Mouse (Mus musculus) lung, postnatal 0 days (tissue): ENCODE measurements around the gene Vdac1. TPM values are rescaled to one million over a fixed set of nuclear protein-coding genes. Genes with fewer than 3 reads are reported as not detected.

Source experiments
- ATAC-seq: fragments of 200-750 bp; cut with Nextera tagmentation; 2 replicates; pipeline ENCODE4 v1.8.0; 2017; ENCODE audit warnings: moderate library complexity
- DNase-seq: peaks from one replicate; pipeline ENCODE4 v3.0.0-alpha.2; 2016; ENCODE audit warnings: low spot score
- H3K27ac ChIP-seq: fragments of 300-500 bp; sonication (generic); 2 replicates; pipeline ENCODE4 v1.5.1; 2014; ENCODE audit warnings: antibody characterized with exemption, mild to moderate bottlenecking, low read length, mixed read lengths
- H3K27me3 ChIP-seq: fragments of 300-500 bp; sonication (generic); replicated peaks from 2 replicates; pipeline ENCODE4 v1.6.1; 2014; ENCODE audit warnings: low read length, mixed read lengths; ENCODE audit not compliant: insufficient read depth
- H3K36me3 ChIP-seq: fragments of 300-500 bp; sonication (generic); 2 replicates; pipeline ENCODE4 v1.6.1; 2014; ENCODE audit warnings: low read length, mixed read lengths; ENCODE audit not compliant: insufficient read depth
- H3K4me1 ChIP-seq: fragments of 300-500 bp; sonication (generic); 2 replicates; pipeline ENCODE4 v1.6.1; 2014; ENCODE audit warnings: antibody characterized with exemption, low read depth, low read length, mixed read lengths; ENCODE audit not compliant: insufficient read depth
- H3K4me2 ChIP-seq: fragments of 300-500 bp; sonication (generic); replicated peaks from 2 replicates; pipeline ENCODE4 v1.6.1; 2014; ENCODE audit warnings: low read depth, mild to moderate bottlenecking, low read length, moderate library complexity, mixed read lengths
- H3K4me3 ChIP-seq: fragments of 300-500 bp; sonication (generic); 2 replicates; pipeline ENCODE4 v1.5.1; 2014; ENCODE audit warnings: low read depth, low read length
- H3K9ac ChIP-seq: fragments of 300-500 bp; sonication (generic); replicated peaks from 2 replicates; pipeline ENCODE4 v1.6.1; 2014; ENCODE audit warnings: low read depth, mild to moderate bottlenecking
- H3K9me3 ChIP-seq: fragments of 300-500 bp; sonication (generic); 2 replicates; pipeline ENCODE4 v1.6.1; 2016; ENCODE audit warnings: low read length, mixed read lengths
- CTCF ChIP-seq: IDR thresholded peaks from 2 replicates; pipeline ENCODE4 v1.5.1; 2016; ENCODE audit warnings: antibody characterized with exemption, mild to moderate bottlenecking
- EP300 ChIP-seq: IDR thresholded peaks from 2 replicates; pipeline ENCODE4 v1.6.1; 2016; ENCODE audit warnings: antibody characterized with exemption, mild to moderate bottlenecking, control low read depth
- WGBS: fragments of 180-500 bp; shearing (Covaris S2); extraction: QIAGEN DNeasy Blood & Tissue Kit; methylation state at CpG from one replicate; pipeline ENCODE4 v1.1.7; 2014; 5-methylcytosine and 5-hydroxymethylcytosine counted together
- polyA plus RNA-seq: library from polyadenylated mRNA; unstranded; fragments of >200 nt; fragmentation: Nextera tagmentation; extraction: Ambion mirVana; gene quantifications from 2 replicates; pipeline ENCODE4 v1.2.1, GENCODE M21; 2015

Gene Vdac1
- polyA plus RNA-seq, 1 experiment from 2014 or later = 127 TPM

GRCm38 (mm10) chr11:52389933-52390332 lies 29.3 kb downstream of the Vdac1 start:
- H3K36me3 ChIP-seq = peaks cover 24% of the 10 kb centered on the region
- 94% methylated on average over 7 of the region's 7 CpGs for WGBS
- no peak overlapping the region for H3K4me2 ChIP-seq
- H3K27me3 ChIP-seq = no peaks in the 10 kb centered on the region
- no peaks in the 10 kb centered on the region for H3K4me1 ChIP-seq
- H3K4me3 ChIP-seq = no peak overlapping the region
- H3K9ac ChIP-seq = no peak overlapping the region
- no peaks in the 10 kb centered on the region for H3K9me3 ChIP-seq
- H3K27ac ChIP-seq = no peak overlapping the region
- no peak for TF ChIP-seq CTCF
- TF ChIP-seq EP300 = no peak
- ATAC-seq (no peak), DNase-seq (peak; percentile 18)

- Histone ChIP-seq H3K36me3 (peaks cover 5% of the 10 kb centered on the region; the same call in 1 of the 2 replicates), H3K9ac (no peak overlapping the region), H3K4me3 (no peak overlapping the region), H3K4me2 (no peak overlapping the region), H3K27ac (no peak overlapping the region), H3K9me3 (no peaks in the 10 kb centered on the region), H3K4me1 (no peaks in the 10 kb centered on the region), H3K27me3 (no peaks in the 10 kb centered on the region)
- DNase-seq (no peak), ATAC-seq (no peak)
- 59% methylated on average over 4 of the region's 4 CpGs for WGBS
- TF ChIP-seq CTCF = no peak
- TF ChIP-seq EP300 = no peak
Observed at GRCm38 (mm10) chr11:52394494-52394893, 33.8 kb downstream of the Vdac1 start.

GRCm38 (mm10) chr11:52395343-52395742 lies 34.7 kb downstream of the Vdac1 start:
- Histone ChIP-seq H3K27ac (no peak overlapping the region), H3K4me3 (no peak overlapping the region), H3K4me2 (no peak overlapping the region), H3K27me3 (no peaks in the 10 kb centered on the region), H3K4me1 (no peaks in the 10 kb centered on the region), H3K9ac (no peak overlapping the region), H3K36me3 (0 out of 2 replicates have a peak, but pooled peaks cover 2% of the 10 kb centered on the region), H3K9me3 (no peaks in the 10 kb centered on the region)
- DNase-seq = peak; percentile 45
- 26% methylated on average over 4 of the region's 4 CpGs for WGBS
- TF ChIP-seq CTCF = peak; percentile 25; the same call in 1 of the 2 replicates
- no peak for TF ChIP-seq EP300
- ATAC-seq = no peak

- WGBS = 3% methylated on average over 38 of the region's 38 CpGs
- ATAC-seq = peak; percentile 97
- Histone ChIP-seq H3K4me3 (peak within 1 kb of the TSS; percentile 98), H3K9ac (peak within 1 kb of the TSS; percentile 96), H3K9me3 (no peaks in the 10 kb centered on the region), H3K27ac (peak within 1 kb of the TSS; percentile 95), H3K27me3 (no peaks in the 10 kb centered on the region), H3K4me1 (no peaks in the 10 kb centered on the region), H3K36me3 (no peaks in the 10 kb centered on the region), H3K4me2 (peak within 1 kb of the TSS; percentile 75)
- TF ChIP-seq EP300 = no peak
- TF ChIP-seq CTCF = no peak
- DNase-seq = peak; percentile 98
Observed at GRCm38 (mm10) chr11:52395940-52396596, 35.4 kb downstream of the Vdac1 start, which contains the start of gene 9530068E07Rik. Gene 9530068E07Rik (plus strand): TSS chr11:52396428.

- Histone ChIP-seq H3K9ac (peak overlapping the region; percentile 96), H3K36me3 (no peaks in the 10 kb centered on the region), H3K27ac (peak overlapping the region; percentile 95), H3K27me3 (no peaks in the 10 kb centered on the region), H3K9me3 (no peaks in the 10 kb centered on the region), H3K4me1 (no peaks in the 10 kb centered on the region), H3K4me2 (peak overlapping the region; percentile 75), H3K4me3 (peak overlapping the region; percentile 98)
- TF ChIP-seq CTCF (no peak), EP300 (no peak)
- under 1% methylated on average over 33 of the region's 33 CpGs for WGBS
- peak; percentile 72 for ATAC-seq
- peak; percentile 72 for DNase-seq
Observed at GRCm38 (mm10) chr11:52396597-52397188, 36.0 kb downstream of the Vdac1 start.

GRCm38 (mm10) chr11:52397385-52397987 lies 36.8 kb downstream of the Vdac1 start:
- WGBS = 89% methylated on average over 4 of the region's 4 CpGs
- peak; percentile 11 for DNase-seq

More at GRCm38 (mm10) chr11:52397385-52397987, 36.8 kb downstream of the Vdac1 start:
- Histone ChIP-seq H3K27ac (peak overlapping the region; percentile 95; the same call in 1 of the 2 replicates), H3K27me3 (no peaks in the 10 kb centered on the region), H3K4me2 (peak overlapping the region; percentile 75), H3K4me3 (peak overlapping the region; percentile 98; the same call in 1 of the 2 replicates), H3K4me1 (no peaks in the 10 kb centered on the region), H3K36me3 (no peaks in the 10 kb centered on the region), H3K9ac (no peak overlapping the region), H3K9me3 (no peaks in the 10 kb centered on the region)
- no peak for ATAC-seq
- no peak for TF ChIP-seq EP300
- peak; percentile 47 for TF ChIP-seq CTCF
